Comparison of ENCODE assay signal across 10 mouse cellular contexts in genomic region chr6:53496325-53496753, GRCm38 (mm10).
A peak's percentile ranks its signal among the peaks of the same experiment; 100 is the strongest.
DNase-seq lines count a peak whose midpoint lies in the region; ATAC-seq and TF ChIP-seq lines count a peak whose summit lies in the region.
"Had no signal": no experiment of that assay in that cellular context is flagged by ENCODE, and none has a peak within 500 bp of the region (broad histone marks: within the 10 kb centered on the region; RNA-seq: fewer than 3 reads in every experiment).

No protein-coding gene starts in this region.

- H3K36me3 ChIP-seq in forebrain, embryonic 14.5 days (ENCODE audit: control insufficient read depth, insufficient read depth, low read length) = no peaks in the 10 kb centered on the region
- no peaks in the 10 kb centered on the region for H3K36me3 ChIP-seq in forebrain, embryonic 15.5 days
- H3K36me3 ChIP-seq in forebrain, postnatal 0 days (ENCODE audit: insufficient read depth) = no peaks in the 10 kb centered on the region
- H3K36me3 ChIP-seq: embryonic facial prominence, embryonic 13.5 days had no signal

- no peaks in the 10 kb centered on the region for H3K9me3 ChIP-seq in forebrain, embryonic 14.5 days (replicated peaks; ENCODE audit: control insufficient read depth, low read length)
- H3K9me3 ChIP-seq in forebrain, embryonic 15.5 days = no peaks in the 10 kb centered on the region
- no peaks in the 10 kb centered on the region for H3K9me3 ChIP-seq in forebrain, postnatal 0 days (ENCODE audit: low read length)
- H3K9me3 ChIP-seq: embryonic facial prominence, embryonic 13.5 days had no signal

- peak; percentile 15 for DNase-seq in forebrain, embryonic 14.5 days (ENCODE audit: low spot score)
- DNase-seq in ZHBTc4 (ENCODE audit: low read depth, low spot score) = peak; percentile 68
- peak; percentile 62 to 69 for DNase-seq in gastrocnemius, postnatal 36 days
- DNase-seq in kidney, postnatal 25 days = peak; percentile 79 to 87
- DNase-seq in ovary, postnatal 36 days (ENCODE audit: low spot score) = peak; percentile 65
- no peak for DNase-seq in urinary bladder, postnatal 4 days (ENCODE audit: low spot score in 2 of 2)
- no peak for DNase-seq in forebrain, postnatal 0 days

- WGBS in forebrain, embryonic 14.5 days = 81% methylated on average over 4 of the region's 4 CpGs
- WGBS in forebrain, embryonic 15.5 days = 65% methylated on average over 4 of the region's 4 CpGs
- WGBS in forebrain, postnatal 0 days = 75% methylated on average over 4 of the region's 4 CpGs

- H3K4me2 ChIP-seq in forebrain, embryonic 14.5 days (ENCODE audit: low read length) = no peak overlapping the region
- H3K4me2 ChIP-seq in forebrain, embryonic 15.5 days (replicated peaks) = no peak overlapping the region
- no peak overlapping the region for H3K4me2 ChIP-seq in forebrain, postnatal 0 days (ENCODE audit: low read depth)
- H3K4me2 ChIP-seq: embryonic facial prominence, embryonic 13.5 days had no signal

- no peak overlapping the region for H3K27ac ChIP-seq in forebrain, embryonic 14.5 days (ENCODE audit: low read depth, low read length)
- H3K27ac ChIP-seq in forebrain, embryonic 15.5 days (replicated peaks) = no peak overlapping the region
- H3K27ac ChIP-seq in forebrain, postnatal 0 days (ENCODE audit: low read depth, low read length) = no peak overlapping the region
- H3K27ac ChIP-seq: embryonic facial prominence, embryonic 13.5 days had no signal

- no peaks in the 10 kb centered on the region for H3K4me1 ChIP-seq in forebrain, embryonic 14.5 days (ENCODE audit: control insufficient read depth, insufficient read depth, low read length)
- peaks cover 8% of the 10 kb centered on the region; the same call in 1 of the 2 replicates for H3K4me1 ChIP-seq in forebrain, embryonic 15.5 days
- H3K4me1 ChIP-seq in forebrain, postnatal 0 days (ENCODE audit: insufficient read depth) = no peaks in the 10 kb centered on the region

- no peak overlapping the region for H3K4me3 ChIP-seq in forebrain, embryonic 14.5 days (ENCODE audit: low read depth, low read length)
- H3K4me3 ChIP-seq in forebrain, embryonic 15.5 days = no peak overlapping the region
- H3K4me3 ChIP-seq in forebrain, postnatal 0 days (ENCODE audit: low read depth, low read length) = no peak overlapping the region
- H3K4me3 ChIP-seq: embryonic facial prominence, embryonic 13.5 days had no signal

- no peak overlapping the region for H3K9ac ChIP-seq in forebrain, embryonic 14.5 days (ENCODE audit: low read length)
- no peak overlapping the region for H3K9ac ChIP-seq in forebrain, embryonic 15.5 days (replicated peaks)
- H3K9ac ChIP-seq in forebrain, postnatal 0 days = no peak overlapping the region
- H3K9ac ChIP-seq: embryonic facial prominence, embryonic 13.5 days had no signal

- no peaks in the 10 kb centered on the region for H3K27me3 ChIP-seq in forebrain, embryonic 14.5 days (replicated peaks; ENCODE audit: control insufficient read depth, insufficient read depth, low read length)
- H3K27me3 ChIP-seq in forebrain, embryonic 15.5 days = no peaks in the 10 kb centered on the region
- H3K27me3 ChIP-seq in forebrain, postnatal 0 days (ENCODE audit: insufficient read depth, low read length) = no peaks in the 10 kb centered on the region
- H3K27me3 ChIP-seq: CH12.LX; embryonic facial prominence, embryonic 13.5 days had no signal

- intact Hi-C loops in gastrocnemius, postnatal 36 days (cut with DNase I) = no loop called here

- no peak for ATAC-seq in forebrain, embryonic 14.5 days
- no peak for ATAC-seq in forebrain, embryonic 15.5 days (replicated peaks)
- no peak for ATAC-seq in forebrain, postnatal 0 days

- no peak for TF ChIP-seq CTCF in forebrain, postnatal 0 days (IDR thresholded peaks at IDR 0.05; ENCODE audit: low read depth)

Comparison
In these comparisons a context has a peak if more than half of its experiments do, and no peak if none do; other contexts are left out.
1. DNase-seq: peak in forebrain, embryonic 14.5 days (single experiment), ZHBTc4 (single experiment), gastrocnemius, postnatal 36 days (2 of 2), kidney, postnatal 25 days (2 of 2) and ovary, postnatal 36 days (single experiment); none in urinary bladder, postnatal 4 days (0 of 2) and forebrain, postnatal 0 days (single experiment).